Comparison of ENCODE assay signal across 8 mouse cellular contexts in genomic region chr11:87985643-87986042, GRCm38 (mm10). TPM values are rescaled to one million over a fixed set of nuclear protein-coding genes. Genes with fewer than 3 reads are reported as not detected.
DNase-seq lines count a peak whose midpoint lies in the region; ATAC-seq and TF ChIP-seq lines count a peak whose summit lies in the region.

No protein-coding gene starts in this region.

- peak overlapping the region; percentile 99; the same call in 1 of the 2 replicates for H3K27ac ChIP-seq in kidney, adult 2 months (ENCODE audit: insufficient read depth, low read depth, low read length)
- no peak overlapping the region for H3K27ac ChIP-seq in embryonic facial prominence, embryonic 11.5 days (replicated peaks; ENCODE audit: low read depth, low read length)
- peak overlapping the region; percentile 23 for H3K27ac ChIP-seq in hindbrain, embryonic 13.5 days
- no peak overlapping the region for H3K27ac ChIP-seq in midbrain, embryonic 15.5 days

- no peak for TF ChIP-seq POLR2A in kidney, adult 2 months (IDR thresholded peaks at IDR 0.05; ENCODE audit: low read depth, low read length)

- H3K27me3 ChIP-seq in kidney, adult 2 months (replicated peaks; ENCODE audit: control insufficient read depth, insufficient read depth, low read length): no peaks in the 10 kb centered on the region
- H3K27me3 ChIP-seq in embryonic facial prominence, embryonic 11.5 days (ENCODE audit: control insufficient read depth, insufficient read depth, low read length): no peaks in the 10 kb centered on the region
- no peaks in the 10 kb centered on the region for H3K27me3 ChIP-seq in hindbrain, embryonic 13.5 days
- H3K27me3 ChIP-seq in midbrain, embryonic 15.5 days (replicated peaks): no peaks in the 10 kb centered on the region

- no peak for TF ChIP-seq CTCF in kidney, adult 2 months (conservative IDR thresholded peaks at IDR 0.05; ENCODE audit: insufficient read depth, insufficient read length, low read depth, low read length)

- ATAC-seq in embryonic facial prominence, embryonic 11.5 days (replicated peaks; ENCODE audit: insufficient number of reproducible peaks, low FRiP score, low TSS enrichment, low read depth): no peak
- ATAC-seq in hindbrain, embryonic 13.5 days (ENCODE audit: low FRiP score): no peak
- no peak for ATAC-seq in midbrain, embryonic 15.5 days (replicated peaks)

- H3K9ac ChIP-seq in embryonic facial prominence, embryonic 11.5 days (replicated peaks; ENCODE audit: low read length): no peak overlapping the region
- H3K9ac ChIP-seq in hindbrain, embryonic 13.5 days: peak overlapping the region; percentile 99
- peak overlapping the region; percentile 84 for H3K9ac ChIP-seq in midbrain, embryonic 15.5 days

- H3K9me3 ChIP-seq in embryonic facial prominence, embryonic 11.5 days (replicated peaks; ENCODE audit: control insufficient read depth, low read length): no peaks in the 10 kb centered on the region
- no peaks in the 10 kb centered on the region for H3K9me3 ChIP-seq in hindbrain, embryonic 13.5 days
- H3K9me3 ChIP-seq in midbrain, embryonic 15.5 days: no peaks in the 10 kb centered on the region

- peak; percentile 21 for DNase-seq in kidney, adult 2 months
- DNase-seq in kidney, adult 11 months: no peak
- DNase-seq in embryonic facial prominence, embryonic 11.5 days (ENCODE audit: low spot score): no peak
- no peak for DNase-seq in frontal cortex, postnatal 25 days (ENCODE audit: low spot score in 2 of 2)
- no peak for DNase-seq in layer of hippocampus, adult 9-10 months (ENCODE audit: low spot score)
- DNase-seq in thymus, postnatal 0 days (ENCODE audit: low spot score): no peak

- H3K4me3 ChIP-seq in kidney, adult 2 months (ENCODE audit: insufficient read depth, low read depth, low read length): peak overlapping the region; percentile 97
- peak overlapping the region; percentile 100 for H3K4me3 ChIP-seq in embryonic facial prominence, embryonic 11.5 days (ENCODE audit: low read depth, low read length)
- H3K4me3 ChIP-seq in hindbrain, embryonic 13.5 days: peak overlapping the region; percentile 100
- H3K4me3 ChIP-seq in midbrain, embryonic 15.5 days: peak overlapping the region; percentile 71

- H3K4me2 ChIP-seq in embryonic facial prominence, embryonic 11.5 days (ENCODE audit: low read depth, low read length): peak overlapping the region; percentile 73
- H3K4me2 ChIP-seq in hindbrain, embryonic 13.5 days: peak overlapping the region; percentile 98
- H3K4me2 ChIP-seq in midbrain, embryonic 15.5 days: peak overlapping the region; percentile 95

- peaks cover 6% of the 10 kb centered on the region for H3K4me1 ChIP-seq in kidney, adult 2 months (ENCODE audit: control insufficient read depth, insufficient read depth, low read length)
- H3K4me1 ChIP-seq in embryonic facial prominence, embryonic 11.5 days (ENCODE audit: control insufficient read depth, insufficient read depth, low read length): no peaks in the 10 kb centered on the region
- H3K4me1 ChIP-seq in hindbrain, embryonic 13.5 days (replicated peaks): peaks cover 47% of the 10 kb centered on the region
- peaks cover 48% of the 10 kb centered on the region for H3K4me1 ChIP-seq in midbrain, embryonic 15.5 days

- 24% methylated on average over 9 of the region's 9 CpGs for WGBS in kidney, adult 2 months
- WGBS in embryonic facial prominence, embryonic 11.5 days: 56% methylated on average over 9 of the region's 9 CpGs
- WGBS in hindbrain, embryonic 13.5 days: 35% methylated on average over 9 of the region's 9 CpGs
- WGBS in midbrain, embryonic 15.5 days: 26% methylated on average over 9 of the region's 9 CpGs

- peaks cover 4% of the 10 kb centered on the region for H3K36me3 ChIP-seq in kidney, adult 2 months (ENCODE audit: control insufficient read depth, insufficient read depth, low read length)
- H3K36me3 ChIP-seq in embryonic facial prominence, embryonic 11.5 days (replicated peaks; ENCODE audit: control insufficient read depth, insufficient read depth, low read depth, low read length): peaks cover 4% of the 10 kb centered on the region; the same call in 1 of the 2 replicates
- H3K36me3 ChIP-seq in hindbrain, embryonic 13.5 days: peaks cover 30% of the 10 kb centered on the region
- peaks cover 25% of the 10 kb centered on the region for H3K36me3 ChIP-seq in midbrain, embryonic 15.5 days (replicated peaks)

RNA-seq across cellular contexts. Expression of gene Dynll2, which starts 1.7 kb away (rescaled TPM):
- polyA plus RNA-seq in kidney, adult 2 months (2012; rRNA removed): 136 and 169 TPM in 2 replicates
- polyA plus RNA-seq in embryonic facial prominence, embryonic 11.5 days (2014; fragmentation: Nextera tagmentation; extraction: Ambion mirVana): 16.0 and 17.3 TPM in 2 replicates
- 50.6 and 51.1 TPM in 2 replicates for polyA plus RNA-seq in hindbrain, embryonic 13.5 days (2015; fragmentation: Nextera tagmentation; extraction: Ambion mirVana)
- polyA plus RNA-seq in midbrain, embryonic 15.5 days (2015; fragmentation: Nextera tagmentation; extraction: Ambion mirVana): 65.3 and 65.8 TPM in 2 replicates
- polyA plus RNA-seq in thymus, postnatal 0 days (2015; fragmentation: Nextera tagmentation; extraction: Ambion mirVana): 23.1 and 26.6 TPM in 2 replicates

Comparison
In these comparisons a context has a peak if more than half of its experiments do, and no peak if none do; other contexts are left out.
1. H3K27ac ChIP-seq: peak in kidney, adult 2 months (single experiment) and hindbrain, embryonic 13.5 days (single experiment); none in embryonic facial prominence, embryonic 11.5 days (single experiment) and midbrain, embryonic 15.5 days (single experiment).
2. Peak in every context shown above with its lines, with median percentiles within 50 percentile points of each other: H3K4me3 ChIP-seq and H3K4me2 ChIP-seq.